Mouse (Mus musculus) bone marrow, adult 2 months (tissue): ENCODE results near the gene Col4a2.

ENCODE experiments used
- CTCF ChIP-seq: fragments of 200-500 bp; IDR thresholded peaks from 2 replicates; pipeline ENCODE4 v1.5.1; 2011; ENCODE audit warnings: low read length, control low read depth; ENCODE audit not compliant: control insufficient read depth, insufficient read depth
- POLR2A ChIP-seq: fragments of 200-500 bp; IDR thresholded peaks from 2 replicates; pipeline ENCODE4 v1.6.1; 2011; ENCODE audit warnings: low read depth, mild to moderate bottlenecking, control low read depth, low read length, borderline replicate concordance; ENCODE audit not compliant: control insufficient read depth

GRCm38 (mm10) chr8:11475397-11475796 lies 162.8 kb downstream of the Col4a2 start:
- no peak for TF ChIP-seq CTCF
- TF ChIP-seq POLR2A, result no peak
